Mouse (Mus musculus): Measurements from ENCODE around the gene Tob1. TPM values are rescaled to one million over a fixed set of nuclear protein-coding genes. Genes with fewer than 3 reads are reported as not detected.

Gene Tob1
- polyA plus RNA-seq, 1 experiment: 21.4 TPM

DNA sequence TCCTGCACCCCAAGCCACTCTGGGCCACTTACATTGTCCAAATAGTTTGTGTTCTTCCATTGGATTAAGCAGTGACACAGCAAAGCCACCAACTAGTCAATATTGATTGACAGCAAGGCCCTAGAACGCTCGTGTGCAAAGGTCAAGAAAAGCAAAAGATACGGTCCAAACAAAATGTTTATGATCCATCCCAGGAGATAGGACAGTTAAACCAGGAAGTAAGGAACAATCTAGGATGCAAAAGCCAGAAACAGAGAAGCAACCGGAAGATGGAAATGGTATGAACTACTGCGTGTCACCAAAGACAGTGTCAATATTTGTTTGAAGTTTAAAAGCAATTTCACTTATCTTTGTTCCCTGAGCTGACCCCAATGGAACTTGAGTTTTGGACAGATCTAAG lies 9.1 kb upstream of the Tob1 start:
- Histone ChIP-seq H3K27ac (ENCODE audit: control insufficient read depth, insufficient read depth, low read length) (no peak overlapping the region), H3K27me3 (ENCODE audit: control insufficient read depth, insufficient read depth, low read length) (no peaks in the 10 kb centered on the region), H3K4me3 (ENCODE audit: control insufficient read depth, insufficient read depth, low read length) (no peak overlapping the region), H3K36me3 (ENCODE audit: control insufficient read depth, insufficient read depth, low read length) (no peaks in the 10 kb centered on the region), H3K4me1 (replicated peaks; ENCODE audit: control insufficient read depth, insufficient read depth, low read length) (peaks cover 2% of the 10 kb centered on the region; the same call in 1 of the 2 replicates)
- DNase-seq: no peak
- WGBS: 96% methylated on average over 5 of the region's 5 CpGs
- no peak for TF ChIP-seq CTCF (IDR thresholded peaks at IDR 0.05; ENCODE audit: borderline replicate concordance, control insufficient read depth, extremely low read depth, insufficient read depth, low read length, poor library complexity)
- TF ChIP-seq POLR2A (IDR thresholded peaks at IDR 0.05; ENCODE audit: control insufficient read depth, extremely low read depth, insufficient read depth, low read length, poor library complexity): no peak

GRCm38 (mm10) chr11:94203066-94203465 lies 8.2 kb upstream of the Tob1 start:
- 89% methylated on average over 3 of the region's 3 CpGs for WGBS
- H3K36me3 ChIP-seq (ENCODE audit: control insufficient read depth, insufficient read depth, low read length): no peaks in the 10 kb centered on the region
- H3K27ac ChIP-seq (ENCODE audit: control insufficient read depth, insufficient read depth, low read length): no peak overlapping the region
- DNase-seq: no peak
- no peak for TF ChIP-seq CTCF (IDR thresholded peaks at IDR 0.05; ENCODE audit: borderline replicate concordance, control insufficient read depth, extremely low read depth, insufficient read depth, low read length, poor library complexity)
- H3K4me3 ChIP-seq (ENCODE audit: control insufficient read depth, insufficient read depth, low read length): no peak overlapping the region
- H3K27me3 ChIP-seq (ENCODE audit: control insufficient read depth, insufficient read depth, low read length): no peaks in the 10 kb centered on the region
- H3K4me1 ChIP-seq (replicated peaks; ENCODE audit: control insufficient read depth, insufficient read depth, low read length): peaks cover 2% of the 10 kb centered on the region; the same call in 1 of the 2 replicates

- TF ChIP-seq CTCF (IDR thresholded peaks at IDR 0.05; ENCODE audit: borderline replicate concordance, control insufficient read depth, extremely low read depth, insufficient read depth, low read length, poor library complexity) (no peak), POLR2A (IDR thresholded peaks at IDR 0.05; ENCODE audit: control insufficient read depth, extremely low read depth, insufficient read depth, low read length, poor library complexity) (no peak)
- 89% methylated on average over 10 of the region's 10 CpGs for WGBS
- Histone ChIP-seq H3K36me3 (ENCODE audit: control insufficient read depth, insufficient read depth, low read length) (no peaks in the 10 kb centered on the region), H3K27ac (ENCODE audit: control insufficient read depth, insufficient read depth, low read length) (no peak overlapping the region), H3K4me3 (ENCODE audit: control insufficient read depth, insufficient read depth, low read length) (no peak overlapping the region), H3K4me1 (replicated peaks; ENCODE audit: control insufficient read depth, insufficient read depth, low read length) (peaks cover 2% of the 10 kb centered on the region; the same call in 1 of the 2 replicates), H3K27me3 (ENCODE audit: control insufficient read depth, insufficient read depth, low read length) (no peaks in the 10 kb centered on the region)
- DNase-seq: no peak
These were observed 4.7 kb upstream of the Tob1 start for GRCm38 (mm10) chr11:94206398-94207114.

GRCm38 (mm10) chr11:94208811-94209675 lies 2.2 kb upstream of the Tob1 start:
- TF ChIP-seq CTCF (IDR thresholded peaks at IDR 0.05; ENCODE audit: borderline replicate concordance, control insufficient read depth, extremely low read depth, insufficient read depth, low read length, poor library complexity): no peak
- no peak for TF ChIP-seq POLR2A (IDR thresholded peaks at IDR 0.05; ENCODE audit: control insufficient read depth, extremely low read depth, insufficient read depth, low read length, poor library complexity)
- Histone ChIP-seq H3K27ac (ENCODE audit: control insufficient read depth, insufficient read depth, low read length) (no peak overlapping the region), H3K4me1 (replicated peaks; ENCODE audit: control insufficient read depth, insufficient read depth, low read length) (peaks cover 7% of the 10 kb centered on the region), H3K36me3 (ENCODE audit: control insufficient read depth, insufficient read depth, low read length) (peaks cover 2% of the 10 kb centered on the region), H3K27me3 (ENCODE audit: control insufficient read depth, insufficient read depth, low read length) (no peaks in the 10 kb centered on the region), H3K4me3 (ENCODE audit: control insufficient read depth, insufficient read depth, low read length) (no peak overlapping the region)
- no peak for DNase-seq
- WGBS: 59% methylated on average over 8 of the region's 8 CpGs

DNA sequence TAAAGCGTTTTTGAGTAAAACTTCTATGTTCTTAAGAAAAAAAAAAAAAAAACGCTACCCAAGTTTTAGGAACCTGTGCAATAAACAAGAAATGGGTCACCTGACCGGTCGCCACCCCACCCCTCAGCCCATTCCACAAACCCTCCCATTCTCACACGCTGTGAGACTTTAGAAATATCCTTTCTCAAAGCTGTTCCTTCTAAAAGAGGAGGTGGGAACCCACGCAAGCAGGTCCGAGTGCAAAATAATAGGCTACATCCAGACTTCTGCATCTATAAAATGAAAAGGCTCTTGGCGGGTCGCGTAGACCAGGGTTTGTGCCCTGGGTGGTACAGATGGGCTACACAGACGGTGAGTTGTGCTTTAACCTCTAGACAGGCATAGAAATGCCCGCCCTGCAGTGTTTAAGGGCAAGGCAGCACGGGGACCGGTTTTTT lies 1.5 kb upstream of the Tob1 start:
- TF ChIP-seq CTCF (IDR thresholded peaks at IDR 0.05; ENCODE audit: borderline replicate concordance, control insufficient read depth, extremely low read depth, insufficient read depth, low read length, poor library complexity) (no peak), POLR2A (IDR thresholded peaks at IDR 0.05; ENCODE audit: control insufficient read depth, extremely low read depth, insufficient read depth, low read length, poor library complexity) (no peak)
- Histone ChIP-seq H3K4me3 (ENCODE audit: control insufficient read depth, insufficient read depth, low read length) (peak overlapping the region; percentile 59), H3K4me1 (replicated peaks; ENCODE audit: control insufficient read depth, insufficient read depth, low read length) (peaks cover 7% of the 10 kb centered on the region), H3K36me3 (ENCODE audit: control insufficient read depth, insufficient read depth, low read length) (peaks cover 8% of the 10 kb centered on the region), H3K27me3 (ENCODE audit: control insufficient read depth, insufficient read depth, low read length) (no peaks in the 10 kb centered on the region), H3K27ac (ENCODE audit: control insufficient read depth, insufficient read depth, low read length) (peak overlapping the region; percentile 88)
- no peak for DNase-seq
- WGBS: 2% methylated on average over 14 of the region's 14 CpGs

- Histone ChIP-seq H3K4me1 (replicated peaks; ENCODE audit: control insufficient read depth, insufficient read depth, low read length) (peaks cover 7% of the 10 kb centered on the region), H3K27me3 (ENCODE audit: control insufficient read depth, insufficient read depth, low read length) (no peaks in the 10 kb centered on the region), H3K36me3 (ENCODE audit: control insufficient read depth, insufficient read depth, low read length) (peaks cover 8% of the 10 kb centered on the region), H3K4me3 (ENCODE audit: control insufficient read depth, insufficient read depth, low read length) (peak overlapping the region; percentile 59), H3K27ac (ENCODE audit: control insufficient read depth, insufficient read depth, low read length) (peak overlapping the region; percentile 88)
- DNase-seq: peak; percentile 89
- peak; percentile 46 for TF ChIP-seq POLR2A (IDR thresholded peaks at IDR 0.05; ENCODE audit: control insufficient read depth, extremely low read depth, insufficient read depth, low read length, poor library complexity)
- peak; percentile 20; the same call in 1 of the 2 replicates for TF ChIP-seq CTCF (IDR thresholded peaks at IDR 0.05; ENCODE audit: borderline replicate concordance, control insufficient read depth, extremely low read depth, insufficient read depth, low read length, poor library complexity)
- WGBS: under 1% methylated on average over 46 of the region's 56 CpGs
These were observed 815 bp upstream of the Tob1 start for GRCm38 (mm10) chr11:94210191-94211086.
